Mouse (Mus musculus) liver, adult 2 months (tissue): ENCODE measurements around the gene Lmx1a. TPM values are rescaled to one million over a fixed set of nuclear protein-coding genes. Genes with fewer than 3 reads are reported as not detected.

ENCODE experiments used
- DNase-seq: peaks from one replicate; pipeline ENCODE4 v3.0.0-alpha.2; 2011; ENCODE audit warnings: low read depth, low spot score; ENCODE audit errors: extremely low read depth
- H3K27ac ChIP-seq: fragments of 200-500 bp; replicated peaks from 2 replicates; pipeline ENCODE4 v1.5.1; 2012; ENCODE audit warnings: low read depth, mild to moderate bottlenecking, control low read depth, inconsistent platforms, low read length; ENCODE audit not compliant: insufficient read depth
- H3K27me3 ChIP-seq: fragments of 200-500 bp; 2 replicates; pipeline ENCODE4 v1.6.1; 2012; ENCODE audit warnings: mild to moderate bottlenecking, moderate library complexity, low read length, inconsistent platforms; ENCODE audit not compliant: control insufficient read depth, insufficient read depth
- H3K36me3 ChIP-seq: fragments of 200-500 bp; 2 replicates; pipeline ENCODE4 v1.6.1; 2012; ENCODE audit warnings: low read length, inconsistent platforms; ENCODE audit not compliant: control insufficient read depth, insufficient read depth
- H3K4me1 ChIP-seq: fragments of 200-500 bp; 2 replicates; pipeline ENCODE4 v1.6.1; 2011; ENCODE audit warnings: low read length; ENCODE audit not compliant: control insufficient read depth, insufficient read depth
- H3K4me3 ChIP-seq: fragments of 200-500 bp; 2 replicates; pipeline ENCODE4 v1.5.1; 2011; ENCODE audit warnings: low read depth, mild to moderate bottlenecking, control low read depth, low read length, moderate library complexity; ENCODE audit not compliant: insufficient read depth
- H3K79me2 ChIP-seq: fragments of 200-500 bp; 2 replicates; pipeline ENCODE4 v1.6.1; 2012; ENCODE audit warnings: inconsistent platforms, mild to moderate bottlenecking, low read length, moderate library complexity; ENCODE audit not compliant: control insufficient read depth, insufficient read depth
- H3K9ac ChIP-seq: fragments of 200-500 bp; 2 replicates; pipeline ENCODE4 v1.6.1; 2012; ENCODE audit warnings: low read depth, mild to moderate bottlenecking, control low read depth, inconsistent platforms, low read length
- CTCF ChIP-seq: fragments of 200-500 bp; IDR thresholded peaks from 2 replicates; pipeline ENCODE4 v1.5.1; 2011; ENCODE audit warnings: low read depth, low read length, control low read depth
- POLR2A ChIP-seq: fragments of 200-500 bp; IDR thresholded peaks from 2 replicates; pipeline ENCODE4 v1.6.1; 2011; ENCODE audit warnings: low read length, control low read depth; ENCODE audit not compliant: insufficient read depth; ENCODE audit errors: extremely low read depth
- WGBS: fragments of 180-500 bp; shearing (Covaris S2); methylation state at CpG from one replicate; pipeline ENCODE4 v1.1.7; 2018; 5-methylcytosine and 5-hydroxymethylcytosine counted together
- polyA plus RNA-seq: library from polyadenylated mRNA; depleted of rRNA; stranded (reverse); fragments of >200 nt; gene quantifications from 2 replicates; pipeline ENCODE4 v1.2.3, GENCODE M21; 2012
- total RNA-seq: library from RNA; depleted of rRNA; stranded (reverse); fragments of >200 nt; gene quantifications from 2 replicates; pipeline ENCODE4 v1.2.3, GENCODE M21; 2014

Gene Lmx1a
- total and polyA plus RNA-seq, 2 experiments, result not detected

DNA sequence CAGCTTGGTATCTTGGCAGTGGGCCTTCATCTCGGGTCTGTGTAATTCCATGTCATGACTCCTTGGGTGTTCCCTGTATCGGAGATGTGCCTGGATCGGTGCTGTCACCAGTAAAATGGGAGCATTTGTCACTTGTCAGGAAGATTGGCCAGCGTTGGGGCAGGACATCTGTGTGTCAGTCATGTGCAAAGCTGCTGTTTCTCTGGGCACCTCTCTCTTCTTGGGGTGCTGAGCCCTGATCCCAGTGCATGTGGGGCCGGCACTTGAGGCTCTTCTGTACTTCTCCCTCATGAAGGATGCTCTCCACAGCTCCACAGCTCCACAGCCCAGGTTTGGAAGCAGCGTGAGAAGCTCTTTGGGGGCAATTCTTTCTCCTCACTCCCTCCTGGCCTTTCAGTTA, 10.7 kb downstream of the Lmx1a start:
- Histone ChIP-seq H3K79me2 (no peaks in the 10 kb centered on the region), H3K36me3 (no peaks in the 10 kb centered on the region), H3K4me3 (no peak overlapping the region), H3K4me1 (no peaks in the 10 kb centered on the region), H3K27me3 (peaks cover 5% of the 10 kb centered on the region; the same call in 1 of the 2 replicates), H3K27ac (no peak overlapping the region), H3K9ac (no peak overlapping the region)
- 62% methylated on average over 6 of the region's 6 CpGs for WGBS
- TF ChIP-seq POLR2A, result no peak
- TF ChIP-seq CTCF, result no peak
- DNase-seq, result no peak

DNA sequence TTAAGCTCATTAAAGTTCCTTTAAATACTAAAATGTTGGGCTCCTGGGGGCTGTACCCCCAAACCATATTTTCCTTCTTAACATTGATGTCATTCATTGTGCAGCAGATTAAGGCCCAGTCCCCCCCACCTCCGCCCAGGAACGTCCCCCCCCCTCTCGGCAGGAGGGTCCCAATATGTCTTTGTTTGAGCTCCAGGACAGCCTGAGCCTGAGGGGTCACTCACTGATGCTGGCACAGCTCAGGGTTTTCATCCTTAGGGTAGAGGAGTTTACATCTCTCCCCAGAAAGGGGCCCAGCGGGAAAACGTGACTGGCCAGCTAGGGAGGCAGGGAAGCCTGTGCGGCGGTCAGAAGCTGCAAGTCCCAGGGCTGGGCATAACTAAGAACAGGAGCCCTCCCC, 11.2 kb downstream of the Lmx1a start:
- TF ChIP-seq POLR2A (no peak), CTCF (no peak)
- Histone ChIP-seq H3K79me2 (no peaks in the 10 kb centered on the region), H3K27me3 (peaks cover 5% of the 10 kb centered on the region; the same call in 1 of the 2 replicates), H3K27ac (no peak overlapping the region), H3K4me3 (no peak overlapping the region), H3K4me1 (no peaks in the 10 kb centered on the region), H3K9ac (no peak overlapping the region), H3K36me3 (no peaks in the 10 kb centered on the region)
- WGBS, result 19% methylated on average over 7 of the region's 7 CpGs
- DNase-seq, result no peak

- Histone ChIP-seq H3K36me3 (no peaks in the 10 kb centered on the region), H3K27me3 (peaks cover 3% of the 10 kb centered on the region; the same call in 1 of the 2 replicates), H3K4me3 (no peak overlapping the region), H3K27ac (no peak overlapping the region), H3K9ac (no peak overlapping the region), H3K4me1 (no peaks in the 10 kb centered on the region), H3K79me2 (no peaks in the 10 kb centered on the region)
- no peak for DNase-seq
- TF ChIP-seq POLR2A (no peak), CTCF (no peak)
- WGBS, result 82% methylated on average over 7 of the region's 7 CpGs
Measured at GRCm38 (mm10) chr1:167705527-167705926, 16.5 kb downstream of the Lmx1a start.

DNA sequence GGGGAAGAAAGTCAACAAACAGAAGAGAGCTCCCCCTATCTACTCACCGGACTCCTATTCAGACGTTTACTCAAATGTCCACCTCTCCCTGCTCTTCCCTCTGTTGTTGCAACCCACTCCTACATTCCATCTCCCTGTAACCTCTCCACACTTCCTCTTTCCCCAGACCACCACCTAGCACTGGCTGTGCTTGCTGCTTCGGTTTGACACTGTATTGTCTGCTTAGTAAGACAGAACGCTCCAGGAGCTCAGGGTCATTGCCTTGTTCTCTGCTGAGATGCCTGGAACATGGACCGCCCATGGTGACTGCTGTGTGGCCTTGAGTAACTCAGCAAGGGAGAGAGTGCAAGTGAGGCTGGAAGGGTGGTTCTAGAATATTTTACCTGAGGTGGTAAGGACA, 19.7 kb downstream of the Lmx1a start:
- no peak for TF ChIP-seq POLR2A
- no peak for TF ChIP-seq CTCF
- 40% methylated on average over 5 of the region's 5 CpGs for WGBS
- Histone ChIP-seq H3K4me3 (no peak overlapping the region), H3K79me2 (no peaks in the 10 kb centered on the region), H3K27me3 (no peaks in the 10 kb centered on the region), H3K27ac (no peak overlapping the region), H3K36me3 (no peaks in the 10 kb centered on the region), H3K9ac (no peak overlapping the region), H3K4me1 (no peaks in the 10 kb centered on the region)
- no peak for DNase-seq

DNA sequence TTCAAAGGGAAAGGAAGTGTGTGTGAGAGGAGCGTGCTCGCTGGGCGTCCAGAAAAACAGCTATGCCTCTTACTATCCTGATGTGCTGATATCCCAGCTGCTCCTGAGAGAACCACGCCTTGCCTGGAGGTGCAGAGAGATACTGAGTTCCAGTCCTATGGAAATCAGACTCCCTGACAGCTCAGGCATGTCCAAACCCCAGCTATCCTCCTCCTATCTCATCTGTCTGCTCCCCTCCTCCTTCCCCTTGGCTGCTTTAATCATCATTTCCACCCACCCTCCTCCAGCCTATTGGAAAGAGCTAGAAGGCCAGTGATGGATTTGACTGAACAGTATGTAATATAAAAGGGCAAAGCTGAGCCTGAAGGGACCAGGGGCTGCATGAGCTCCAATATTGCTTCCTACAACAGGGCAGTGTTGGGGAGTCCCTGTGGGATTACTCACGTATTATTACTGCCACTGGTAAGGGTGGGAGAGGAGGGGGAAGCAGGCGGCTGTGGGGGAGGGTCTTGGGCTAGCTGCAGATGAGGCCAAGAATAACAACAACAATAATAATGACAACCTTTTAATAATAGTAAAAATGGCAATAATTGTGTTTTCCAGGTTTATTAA, 26.8 kb downstream of the Lmx1a start:
- DNase-seq, result no peak
- TF ChIP-seq CTCF, result no peak
- TF ChIP-seq POLR2A, result no peak
- H3K4me3 ChIP-seq, result no peak overlapping the region
- no peaks in the 10 kb centered on the region for H3K79me2 ChIP-seq
- H3K9ac ChIP-seq, result no peak overlapping the region
- no peaks in the 10 kb centered on the region for H3K36me3 ChIP-seq
- H3K27me3 ChIP-seq, result no peaks in the 10 kb centered on the region
- no peaks in the 10 kb centered on the region for H3K4me1 ChIP-seq
- 62% methylated on average over 6 of the region's 6 CpGs for WGBS
- no peak overlapping the region for H3K27ac ChIP-seq

GRCm38 (mm10) chr1:167734471-167734870, 45.4 kb downstream of the Lmx1a start:
- Histone ChIP-seq H3K4me3 (no peak overlapping the region), H3K4me1 (no peaks in the 10 kb centered on the region), H3K79me2 (no peaks in the 10 kb centered on the region), H3K27ac (no peak overlapping the region), H3K36me3 (no peaks in the 10 kb centered on the region), H3K27me3 (peaks cover 9% of the 10 kb centered on the region; the same call in 1 of the 2 replicates), H3K9ac (no peak overlapping the region)
- TF ChIP-seq CTCF (no peak), POLR2A (no peak)
- 33% methylated on average over 6 of the region's 6 CpGs for WGBS
- no peak for DNase-seq
